Mouse (Mus musculus) layer of hippocampus, adult 2 months (tissue): ENCODE measurements around the gene Adar. TPM values are rescaled to one million over a fixed set of nuclear protein-coding genes. Genes with fewer than 3 reads are reported as not detected.

ENCODE experiments used
- DNase-seq, 2 experiments: peaks; one replicate each; pipeline ENCODE4 v3.0.0; 2022; ENCODE audit warnings: low spot score in 2 of 2
- H3K27ac ChIP-seq: fragments of 200-600 bp; 2 replicates; pipeline ENCODE4 v1.8.1; 2022
- H3K4me3 ChIP-seq: fragments of 200-600 bp; 2 replicates; pipeline ENCODE4 v1.8.1; 2022; ENCODE audit warnings: mild to moderate bottlenecking
- CTCF ChIP-seq: fragments of 200-600 bp; conservative IDR thresholded peaks from 2 replicates; pipeline ENCODE4 v1.8.1; 2022; ENCODE audit warnings: antibody characterized with exemption, mild to moderate bottlenecking, moderate library complexity
- total RNA-seq, 2 experiments: library from RNA; stranded (reverse); gene quantifications; 2 replicates each; pipeline ENCODE4 v1.2.3; 2021

The Adar gene
- total RNA-seq, 2 experiments from 2014 or later, result 122 to 133 TPM

DNA sequence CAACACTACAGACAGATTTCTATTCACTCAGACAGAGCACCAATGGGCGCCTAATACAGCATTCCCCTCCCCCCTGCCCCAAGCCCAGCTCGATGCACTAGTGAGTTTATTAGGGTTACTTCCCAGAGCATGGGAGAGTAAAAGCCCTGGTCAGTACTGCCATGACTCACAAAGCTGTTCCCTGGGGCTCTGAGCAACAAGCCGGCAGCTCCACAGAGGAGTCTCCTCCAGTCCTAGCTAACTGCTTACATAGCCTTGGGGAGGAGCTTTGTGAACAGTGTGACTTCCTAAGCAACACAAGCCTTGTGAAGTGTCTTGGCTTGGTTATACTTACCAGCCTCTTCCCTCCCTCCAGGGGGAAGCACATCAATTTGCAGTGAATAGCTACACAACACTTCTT lies 11.2 kb upstream of the Adar start:
- TF ChIP-seq CTCF, result 0 out of 2 replicates have a peak, but pooled peaks have one; percentile 4
- H3K27ac ChIP-seq, result peak overlapping the region; percentile 7; the same call in 1 of the 2 replicates
- H3K4me3 ChIP-seq, result no peak overlapping the region
- DNase-seq, result no peak

DNA sequence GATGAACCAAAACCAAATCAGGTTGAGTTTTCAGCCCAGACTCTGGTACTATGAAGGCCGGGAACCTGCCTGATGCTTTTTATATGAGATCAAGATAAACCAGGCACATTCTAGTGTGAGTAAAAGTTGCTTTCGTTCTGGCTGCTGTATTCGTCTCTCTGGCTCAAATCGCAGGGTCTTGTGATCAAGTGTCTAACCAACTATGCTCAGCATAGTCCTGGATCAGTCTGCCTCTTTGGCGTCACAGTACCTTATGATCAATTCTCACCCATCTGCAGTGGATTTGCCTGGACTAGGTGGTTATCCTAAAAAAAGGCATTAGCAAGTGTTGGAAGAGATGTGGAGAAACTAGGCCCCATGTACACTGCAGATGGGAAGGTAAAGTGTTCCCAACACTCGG lies 10.8 kb upstream of the Adar start:
- no peak for TF ChIP-seq CTCF
- H3K27ac ChIP-seq, result peak overlapping the region; percentile 7; the same call in 1 of the 2 replicates
- DNase-seq, result no peak
- no peak overlapping the region for H3K4me3 ChIP-seq

DNA sequence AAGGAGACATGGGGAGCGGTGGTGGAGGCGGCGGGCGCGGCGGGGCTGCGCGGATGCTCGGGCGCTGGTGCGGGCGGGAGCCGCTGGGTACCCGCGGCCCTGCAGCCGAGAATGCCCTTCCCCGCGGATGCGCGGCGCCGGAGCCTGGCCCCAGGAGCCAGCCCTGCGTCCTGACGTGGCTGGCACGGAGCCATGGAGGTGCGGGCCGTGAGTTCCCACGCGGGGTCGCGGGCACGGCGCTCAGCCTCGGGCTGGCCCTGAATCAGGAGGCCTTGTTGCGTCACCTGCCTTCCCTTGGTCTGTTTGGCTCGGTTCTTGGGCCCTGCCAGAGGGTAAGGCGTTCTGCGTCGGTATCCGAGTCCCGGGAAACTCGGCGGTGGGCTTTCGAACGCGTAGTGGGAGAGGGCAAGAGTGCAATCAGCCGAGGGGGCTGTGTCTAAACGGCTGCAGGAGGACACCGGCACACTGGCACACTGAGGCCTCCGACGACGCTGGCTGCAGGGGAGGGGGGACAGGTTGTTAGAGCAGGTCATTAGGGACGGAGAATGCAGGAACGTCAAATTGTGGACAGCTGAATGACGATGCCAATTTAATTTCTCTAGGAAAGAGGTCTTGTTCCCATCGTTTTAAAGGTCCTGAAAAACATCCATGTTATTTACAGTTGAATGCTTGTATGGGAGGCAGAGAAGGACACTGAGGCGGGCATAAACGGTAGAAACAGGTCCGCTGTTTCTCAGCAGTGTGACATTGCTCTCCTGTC lies 565 bp downstream of the Adar start:
- Histone ChIP-seq H3K4me3 (peak overlapping the region; percentile 73), H3K27ac (peak overlapping the region; percentile 94)
- TF ChIP-seq CTCF, result no peak
- DNase-seq, result peak in 1 of 2 experiments; percentile 53

DNA sequence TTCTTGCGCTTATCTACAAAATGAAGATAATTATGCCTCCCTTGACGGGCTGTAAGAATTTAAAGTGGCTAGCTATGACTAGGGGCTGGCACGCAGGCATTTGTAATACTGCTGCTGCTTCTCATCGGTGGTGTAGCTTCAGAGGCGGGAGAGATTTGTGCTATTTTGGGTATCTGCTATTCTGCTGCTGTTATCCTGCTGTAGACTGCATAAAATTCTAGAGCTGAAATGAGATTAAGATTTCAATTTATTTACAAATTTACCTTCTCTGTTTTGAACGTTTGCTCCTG lies 1.1 kb downstream of the Adar start:
- no peak for TF ChIP-seq CTCF
- DNase-seq, result no peak
- H3K4me3 ChIP-seq, result peak overlapping the region; percentile 73
- peak overlapping the region; percentile 94 for H3K27ac ChIP-seq

DNA sequence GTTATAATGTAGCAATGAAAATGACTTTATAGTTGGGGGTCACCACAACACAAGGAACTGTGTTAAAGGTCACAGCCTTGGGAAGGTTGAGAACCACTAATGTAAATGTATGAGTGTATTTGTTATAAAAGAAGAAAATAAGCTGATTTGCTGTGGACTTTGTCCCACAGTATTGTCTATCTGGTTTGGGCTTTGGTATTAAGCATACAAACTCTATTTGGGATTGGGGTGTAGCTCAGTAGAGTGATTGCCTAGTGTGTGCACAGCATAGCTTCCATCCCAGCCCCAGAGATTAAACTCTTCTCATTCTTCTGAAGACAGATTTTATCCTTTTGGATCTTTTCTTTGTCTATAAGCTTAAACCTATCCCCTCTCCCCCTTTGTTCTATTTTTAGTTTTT lies 7.2 kb downstream of the Adar start:
- Histone ChIP-seq H3K27ac (no peak overlapping the region), H3K4me3 (no peak overlapping the region)
- DNase-seq, result no peak
- TF ChIP-seq CTCF, result no peak

DNA sequence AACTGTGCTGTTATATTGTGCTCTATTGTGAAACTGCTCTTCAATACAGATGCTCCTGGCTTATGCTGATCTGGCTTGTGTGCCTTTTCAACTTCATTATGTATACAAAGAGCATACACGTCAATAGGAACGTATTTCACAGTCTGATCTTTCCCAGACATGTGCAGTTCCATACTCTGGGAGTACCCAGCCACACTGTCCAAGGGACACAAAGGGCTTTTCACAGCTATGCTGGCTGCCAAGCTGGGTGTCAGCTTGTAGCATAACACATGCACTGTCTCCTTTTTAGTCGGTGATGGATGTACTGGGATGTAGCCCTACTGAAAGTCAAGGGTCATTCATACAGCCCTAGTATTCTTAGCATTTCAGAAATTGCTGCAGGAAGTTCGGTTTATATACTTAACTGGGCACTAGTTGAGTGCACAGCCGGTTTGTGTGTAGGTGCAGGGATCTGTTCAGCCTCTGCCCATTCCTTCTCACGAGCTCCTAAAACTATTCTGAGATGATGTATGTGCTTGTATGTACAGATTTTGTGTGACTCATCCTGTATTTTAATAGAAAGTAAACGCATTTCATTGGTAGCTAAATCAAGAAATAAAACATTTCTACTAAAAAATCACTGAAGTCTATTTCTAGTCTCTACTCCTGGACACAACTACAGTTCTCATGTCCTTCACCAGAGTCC lies 8.7 kb downstream of the Adar start:
- no peak overlapping the region for H3K4me3 ChIP-seq
- H3K27ac ChIP-seq, result no peak overlapping the region
- TF ChIP-seq CTCF, result no peak
- no peak for DNase-seq

DNA sequence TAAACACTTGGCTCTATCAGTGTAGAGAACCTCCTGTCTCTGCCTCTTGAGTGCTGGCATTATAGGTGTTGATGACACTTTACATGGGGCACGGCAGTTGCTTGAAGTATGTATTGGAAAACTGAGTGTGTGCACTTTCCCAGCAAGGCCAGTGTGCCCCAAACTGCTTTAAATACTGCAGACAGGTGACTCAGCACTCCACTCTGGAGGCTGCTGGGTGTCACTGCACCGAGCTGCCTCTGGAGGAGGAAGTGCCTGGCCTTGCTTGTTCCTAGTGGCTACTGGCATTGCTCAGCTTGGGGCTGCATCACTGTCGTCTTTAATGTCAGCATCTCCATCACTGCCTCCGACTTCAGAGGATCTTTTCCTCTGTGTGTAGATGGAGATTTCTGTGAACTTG lies 12.2 kb downstream of the Adar start:
- Histone ChIP-seq H3K4me3 (no peak overlapping the region), H3K27ac (no peak overlapping the region)
- TF ChIP-seq CTCF, result peak; percentile 72
- DNase-seq, result no peak

DNA sequence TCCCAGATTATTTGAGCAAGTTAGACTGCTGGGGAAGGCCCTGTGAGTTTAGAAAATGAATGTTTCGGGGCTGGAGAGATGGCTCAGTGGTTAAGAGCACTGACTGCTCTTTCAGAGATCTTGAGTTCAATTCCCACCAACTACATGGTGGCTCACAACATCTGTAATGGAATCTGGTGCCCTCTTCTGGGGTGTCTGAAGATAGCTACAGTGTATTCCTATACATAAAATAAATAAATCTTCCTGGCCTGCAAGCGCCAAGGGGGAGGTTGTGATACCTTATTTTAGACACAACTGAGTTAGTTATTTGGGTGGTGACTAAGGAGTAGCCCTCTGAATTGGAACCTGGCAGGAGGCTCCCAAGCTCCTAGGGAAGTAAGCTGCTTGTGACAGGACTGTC lies 14.0 kb downstream of the Adar start:
- Histone ChIP-seq H3K27ac (no peak overlapping the region), H3K4me3 (no peak overlapping the region)
- DNase-seq, result no peak
- peak; percentile 58 for TF ChIP-seq CTCF

DNA sequence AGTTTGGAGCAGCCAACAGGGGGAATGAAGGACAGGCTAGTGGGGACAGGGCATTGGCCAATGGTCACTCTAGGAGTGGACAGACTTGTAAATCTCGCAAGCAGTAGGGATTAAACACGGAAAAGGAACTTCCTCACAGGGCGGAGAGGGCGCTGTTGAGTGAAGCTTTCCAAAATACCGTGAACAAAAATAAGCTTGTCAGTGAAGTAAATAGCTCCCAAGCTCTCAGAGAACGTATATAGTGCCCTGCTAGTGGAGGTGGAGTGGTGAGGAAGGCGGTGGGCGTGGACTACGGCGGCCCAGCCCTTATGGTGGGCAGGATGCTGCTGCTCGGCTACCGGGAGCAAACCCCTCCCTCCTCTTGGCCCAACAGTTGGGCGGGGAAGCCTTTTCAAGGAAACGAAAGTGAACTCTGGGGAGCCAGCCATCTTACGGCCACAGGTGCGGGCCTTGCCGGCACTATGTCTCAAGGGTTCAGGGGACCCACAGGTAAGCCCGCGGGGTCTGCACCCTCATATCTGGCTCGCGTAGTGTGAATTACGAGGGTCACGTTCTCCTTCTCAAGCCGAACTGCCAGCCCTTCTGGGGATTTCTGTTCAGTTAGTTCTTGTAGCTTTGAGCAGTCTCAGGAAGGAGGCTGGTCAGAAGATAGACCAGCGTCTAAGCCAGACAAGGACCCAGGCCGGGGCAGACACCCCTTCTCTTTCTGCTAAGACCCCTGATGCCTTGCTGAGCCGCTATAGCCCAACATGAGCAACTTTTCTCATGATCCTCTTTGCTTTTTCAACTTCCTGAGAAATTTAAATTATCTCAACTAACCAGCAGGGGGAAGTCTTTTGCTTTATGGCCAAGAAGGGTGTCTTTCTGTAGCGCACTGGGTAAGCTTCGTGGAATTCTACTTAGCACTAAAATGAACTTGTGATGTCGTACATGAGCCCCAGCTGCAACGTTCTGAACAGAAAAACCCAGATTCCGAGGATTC lies 15.8 kb downstream of the Adar start:
- peak; percentile 74 for TF ChIP-seq CTCF
- Histone ChIP-seq H3K4me3 (peak overlapping the region; percentile 68), H3K27ac (peak overlapping the region; percentile 86)
- DNase-seq, result peak in 1 of 2 experiments; percentile 45

DNA sequence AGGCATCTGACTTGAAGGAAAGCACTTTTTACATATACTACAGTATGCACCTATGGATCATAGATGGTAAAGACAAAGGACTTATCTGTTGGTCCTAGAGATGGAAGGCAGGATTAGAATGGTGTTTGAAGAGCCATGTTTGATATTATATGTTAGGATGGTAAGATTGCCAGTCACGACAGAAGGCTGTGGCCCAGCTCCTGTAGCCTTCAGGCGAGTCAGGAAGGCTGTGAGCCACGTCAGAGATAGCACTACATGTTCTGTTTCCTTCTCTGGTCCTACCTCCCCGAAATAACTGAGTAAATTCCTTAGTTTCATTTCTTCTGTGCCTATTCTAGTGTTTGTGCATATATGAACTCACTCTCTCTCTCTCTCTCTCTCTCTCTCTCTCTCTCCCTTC lies 17.3 kb downstream of the Adar start:
- DNase-seq, result no peak
- no peak overlapping the region for H3K4me3 ChIP-seq
- H3K27ac ChIP-seq, result no peak overlapping the region
- no peak for TF ChIP-seq CTCF

DNA sequence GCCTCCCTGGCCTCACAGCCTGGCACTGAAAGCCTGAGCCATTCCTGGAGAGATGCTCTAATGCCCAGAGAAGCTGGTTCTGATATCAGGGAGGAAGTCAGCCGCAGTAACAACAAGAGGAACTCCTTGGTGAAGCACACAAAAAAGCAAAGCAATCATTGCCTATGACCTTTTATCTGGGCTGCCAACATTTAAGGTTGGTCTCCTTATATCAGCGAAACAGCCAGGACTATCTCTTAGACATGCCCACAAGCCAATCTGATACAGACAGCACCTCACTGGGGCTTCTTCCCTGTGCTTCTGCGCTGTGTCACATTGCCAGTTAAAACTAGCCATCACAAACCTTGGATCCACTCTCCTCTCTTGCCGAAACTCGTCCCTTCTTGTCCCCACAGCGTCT lies 23.7 kb downstream of the Adar start:
- no peak overlapping the region for H3K4me3 ChIP-seq
- no peak overlapping the region for H3K27ac ChIP-seq
- TF ChIP-seq CTCF, result no peak
- DNase-seq, result no peak

DNA sequence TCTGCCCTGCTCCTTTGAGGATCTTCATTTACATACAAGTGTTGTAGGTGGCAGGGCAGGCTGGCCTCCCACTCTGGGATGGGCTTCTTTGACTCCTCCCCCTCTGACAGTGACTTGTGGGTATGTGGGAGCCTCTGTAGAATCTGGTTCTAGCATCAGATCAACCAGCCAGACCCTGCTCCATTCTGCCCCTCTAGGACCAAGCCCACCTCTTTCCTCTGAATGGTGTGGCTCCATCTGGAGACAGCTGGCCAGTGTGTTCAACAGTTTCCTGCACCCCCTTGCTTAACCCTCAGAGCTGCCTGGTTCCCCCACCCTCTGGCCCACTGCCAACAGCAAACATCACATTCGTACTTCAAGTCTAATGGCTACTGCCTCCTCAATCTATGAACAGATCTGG lies 37.5 kb downstream of the Adar start:
- no peak for DNase-seq
- Histone ChIP-seq H3K4me3 (no peak overlapping the region), H3K27ac (0 out of 2 replicates have a peak overlapping the region, but pooled peaks have one; percentile 5)
- no peak for TF ChIP-seq CTCF

DNA sequence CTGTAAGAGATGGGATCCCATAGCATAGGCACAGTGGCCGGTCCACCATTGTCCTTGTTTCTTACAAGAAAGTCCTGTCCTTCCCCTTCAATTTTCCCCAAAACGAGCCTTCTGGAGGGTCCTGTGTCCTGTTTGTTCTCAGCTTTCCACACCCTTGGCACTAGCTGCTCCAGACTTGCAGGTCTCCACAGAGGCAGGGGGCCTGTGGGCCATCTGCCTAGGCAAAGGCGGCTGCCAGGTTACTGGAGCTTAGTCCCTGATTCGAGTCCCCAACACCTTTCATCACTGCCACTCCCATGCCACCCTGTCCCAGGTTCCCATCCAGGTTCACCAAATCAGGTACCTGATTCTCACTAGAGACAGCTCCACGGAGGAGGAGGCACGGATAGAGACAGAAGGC lies 40.5 kb downstream of the Adar start:
- TF ChIP-seq CTCF, result no peak
- Histone ChIP-seq H3K4me3 (no peak overlapping the region), H3K27ac (no peak overlapping the region)
- DNase-seq, result no peak
